Mouse (Mus musculus): ENCODE data around the gene Slc9a5. TPM values are rescaled to one million over a fixed set of nuclear protein-coding genes. Genes with fewer than 3 reads are reported as not detected.

The Slc9a5 gene
- polyA plus RNA-seq, 1 experiment: 1.9 TPM

DNA sequence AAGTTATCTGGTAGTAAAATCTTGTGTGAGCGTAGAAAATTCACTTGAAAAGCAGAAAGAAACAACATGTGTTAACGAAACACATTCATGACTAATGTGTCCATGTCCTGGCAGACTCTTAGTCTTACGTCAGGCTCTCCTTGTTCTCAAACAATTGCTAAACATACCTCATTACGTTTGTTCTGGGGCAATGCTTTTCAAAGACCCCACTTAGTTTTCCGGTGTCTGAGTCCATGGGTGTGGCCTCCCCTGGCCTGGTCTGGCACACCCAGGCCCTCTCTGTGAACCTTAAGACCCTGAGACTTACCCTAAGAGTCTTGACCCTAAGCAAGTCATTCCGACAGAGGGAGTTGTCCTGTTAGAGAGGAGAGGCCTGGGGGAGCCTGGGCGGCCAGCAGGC is 45.3 kb downstream of the Slc9a5 start:
- no peaks in the 10 kb centered on the region for H3K4me1 ChIP-seq (ENCODE audit: control insufficient read depth, insufficient read depth, low read length)
- no peaks in the 10 kb centered on the region for H3K36me3 ChIP-seq (ENCODE audit: control insufficient read depth, insufficient read depth, low read length)
- H3K27ac ChIP-seq (ENCODE audit: insufficient read depth, low read depth, low read length): no peak overlapping the region
- H3K27me3 ChIP-seq (replicated peaks; ENCODE audit: control insufficient read depth, insufficient read depth, low read length): no peaks in the 10 kb centered on the region
- 84% methylated on average over 7 of the region's 7 CpGs for WGBS
- no peak for TF ChIP-seq POLR2A (IDR thresholded peaks at IDR 0.05; ENCODE audit: low read depth, low read length)
- no peak for TF ChIP-seq CTCF (conservative IDR thresholded peaks at IDR 0.05; ENCODE audit: insufficient read depth, insufficient read length, low read depth, low read length)
- no peak overlapping the region for H3K4me3 ChIP-seq (ENCODE audit: insufficient read depth, low read depth, low read length)
- DNase-seq: no peak

DNA sequence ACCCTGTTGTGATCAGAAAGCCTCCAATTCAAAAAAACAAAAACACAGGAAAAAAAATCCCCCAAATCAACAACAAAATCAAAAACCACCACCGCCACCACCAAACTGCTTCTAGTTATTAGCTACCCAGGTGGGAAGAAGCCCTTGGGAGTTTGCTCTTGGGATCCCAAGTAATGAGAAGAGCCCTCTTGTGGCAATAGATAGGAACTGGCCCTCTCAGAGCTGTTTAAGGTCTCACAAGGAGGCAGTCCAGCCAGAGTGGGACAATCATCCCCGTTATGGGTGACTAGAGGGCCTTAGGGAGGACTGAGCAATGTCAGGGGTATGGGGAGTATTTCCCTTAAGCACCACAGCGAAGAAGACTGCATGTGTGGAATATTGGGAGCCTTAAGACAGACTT is 49.1 kb downstream of the Slc9a5 start:
- Histone ChIP-seq H3K27ac (ENCODE audit: insufficient read depth, low read depth, low read length) (no peak overlapping the region), H3K27me3 (replicated peaks; ENCODE audit: control insufficient read depth, insufficient read depth, low read length) (no peaks in the 10 kb centered on the region), H3K4me1 (ENCODE audit: control insufficient read depth, insufficient read depth, low read length) (no peaks in the 10 kb centered on the region), H3K36me3 (ENCODE audit: control insufficient read depth, insufficient read depth, low read length) (no peaks in the 10 kb centered on the region), H3K4me3 (ENCODE audit: insufficient read depth, low read depth, low read length) (no peak overlapping the region)
- DNase-seq: peak; percentile 79
- WGBS: 24% methylated on average over 3 of the region's 3 CpGs
- TF ChIP-seq POLR2A (IDR thresholded peaks at IDR 0.05; ENCODE audit: low read depth, low read length) (no peak), CTCF (conservative IDR thresholded peaks at IDR 0.05; ENCODE audit: insufficient read depth, insufficient read length, low read depth, low read length) (peak; percentile 60)

DNA sequence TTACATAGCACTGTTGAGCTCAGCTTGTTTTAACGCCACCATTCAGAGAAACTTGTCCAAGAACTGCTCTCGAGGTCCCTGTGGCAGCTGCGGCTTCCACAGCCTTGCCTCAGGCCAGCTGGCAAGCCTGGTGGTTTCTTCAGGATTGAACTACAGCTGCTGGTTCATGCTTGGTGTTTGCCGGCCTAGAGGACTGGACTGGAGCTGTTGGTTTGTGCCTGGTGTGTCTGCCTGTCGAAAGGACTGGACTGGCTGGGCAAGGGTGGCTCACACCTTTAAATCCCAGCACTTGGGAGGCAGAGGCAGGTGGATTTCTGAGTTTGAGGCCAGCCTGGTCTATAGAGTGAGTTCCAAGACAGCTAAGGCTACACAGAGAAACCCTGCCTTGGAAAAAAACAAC is 51.4 kb downstream of the Slc9a5 start:
- 94% methylated on average over 5 of the region's 5 CpGs for WGBS
- Histone ChIP-seq H3K4me1 (ENCODE audit: control insufficient read depth, insufficient read depth, low read length) (no peaks in the 10 kb centered on the region), H3K27ac (ENCODE audit: insufficient read depth, low read depth, low read length) (no peak overlapping the region), H3K27me3 (replicated peaks; ENCODE audit: control insufficient read depth, insufficient read depth, low read length) (no peaks in the 10 kb centered on the region), H3K4me3 (ENCODE audit: insufficient read depth, low read depth, low read length) (no peak overlapping the region), H3K36me3 (ENCODE audit: control insufficient read depth, insufficient read depth, low read length) (no peaks in the 10 kb centered on the region)
- no peak for TF ChIP-seq POLR2A (IDR thresholded peaks at IDR 0.05; ENCODE audit: low read depth, low read length)
- TF ChIP-seq CTCF (conservative IDR thresholded peaks at IDR 0.05; ENCODE audit: insufficient read depth, insufficient read length, low read depth, low read length): no peak
- no peak for DNase-seq

DNA sequence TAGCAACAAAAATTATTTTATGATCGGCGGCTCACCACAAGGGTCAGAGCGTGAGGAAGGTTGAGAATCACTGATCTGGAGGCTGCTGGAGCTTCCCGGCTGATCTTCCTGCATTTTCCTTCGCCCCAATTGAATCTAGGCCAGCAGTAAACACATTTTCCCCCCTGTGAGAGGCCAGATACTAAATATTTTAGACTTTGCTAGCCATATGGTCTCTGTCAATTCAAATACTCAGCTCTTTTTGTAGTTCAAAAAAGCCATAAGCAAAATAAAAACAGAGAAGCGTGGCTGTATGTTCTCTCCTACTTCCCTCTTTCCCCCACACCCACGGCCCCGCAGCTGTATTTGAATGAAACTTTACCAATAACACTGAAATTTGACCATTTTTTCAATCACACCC is 54.8 kb downstream of the Slc9a5 start:
- DNase-seq: no peak
- no peak overlapping the region for H3K4me3 ChIP-seq (ENCODE audit: insufficient read depth, low read depth, low read length)
- H3K27ac ChIP-seq (ENCODE audit: insufficient read depth, low read depth, low read length): no peak overlapping the region
- no peaks in the 10 kb centered on the region for H3K36me3 ChIP-seq (ENCODE audit: control insufficient read depth, insufficient read depth, low read length)
- no peak for TF ChIP-seq CTCF (conservative IDR thresholded peaks at IDR 0.05; ENCODE audit: insufficient read depth, insufficient read length, low read depth, low read length)
- no peak for TF ChIP-seq POLR2A (IDR thresholded peaks at IDR 0.05; ENCODE audit: low read depth, low read length)
- WGBS: 89% methylated on average over 8 of the region's 8 CpGs
- no peaks in the 10 kb centered on the region for H3K4me1 ChIP-seq (ENCODE audit: control insufficient read depth, insufficient read depth, low read length)
- H3K27me3 ChIP-seq (replicated peaks; ENCODE audit: control insufficient read depth, insufficient read depth, low read length): no peaks in the 10 kb centered on the region

DNA sequence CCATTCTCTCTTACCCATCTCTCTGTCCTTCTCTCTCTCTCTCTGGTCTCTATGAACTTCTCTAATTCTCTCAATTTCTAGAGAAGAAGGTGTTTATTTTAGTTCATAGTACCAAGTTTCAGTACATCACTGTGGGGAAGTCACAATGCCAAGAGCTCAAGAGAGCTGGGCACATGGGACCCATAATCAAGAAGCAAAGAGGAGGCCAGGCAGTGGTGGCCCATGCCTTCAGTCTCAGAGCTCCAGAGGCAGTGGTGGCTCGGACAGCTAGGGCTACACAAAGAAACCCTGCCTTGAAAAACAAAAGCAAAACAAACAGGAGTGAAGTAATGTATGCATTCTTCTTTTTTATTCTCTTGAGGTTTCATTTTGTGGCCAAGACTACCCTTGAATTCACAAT is 55.9 kb downstream of the Slc9a5 start:
- Histone ChIP-seq H3K36me3 (ENCODE audit: control insufficient read depth, insufficient read depth, low read length) (no peaks in the 10 kb centered on the region), H3K4me3 (ENCODE audit: insufficient read depth, low read depth, low read length) (no peak overlapping the region), H3K27me3 (replicated peaks; ENCODE audit: control insufficient read depth, insufficient read depth, low read length) (no peaks in the 10 kb centered on the region), H3K4me1 (ENCODE audit: control insufficient read depth, insufficient read depth, low read length) (no peaks in the 10 kb centered on the region), H3K27ac (ENCODE audit: insufficient read depth, low read depth, low read length) (no peak overlapping the region)
- WGBS: 74% methylated on average over 1 of the region's 1 CpGs
- no peak for DNase-seq
- no peak for TF ChIP-seq CTCF (conservative IDR thresholded peaks at IDR 0.05; ENCODE audit: insufficient read depth, insufficient read length, low read depth, low read length)
- TF ChIP-seq POLR2A (IDR thresholded peaks at IDR 0.05; ENCODE audit: low read depth, low read length): no peak

DNA sequence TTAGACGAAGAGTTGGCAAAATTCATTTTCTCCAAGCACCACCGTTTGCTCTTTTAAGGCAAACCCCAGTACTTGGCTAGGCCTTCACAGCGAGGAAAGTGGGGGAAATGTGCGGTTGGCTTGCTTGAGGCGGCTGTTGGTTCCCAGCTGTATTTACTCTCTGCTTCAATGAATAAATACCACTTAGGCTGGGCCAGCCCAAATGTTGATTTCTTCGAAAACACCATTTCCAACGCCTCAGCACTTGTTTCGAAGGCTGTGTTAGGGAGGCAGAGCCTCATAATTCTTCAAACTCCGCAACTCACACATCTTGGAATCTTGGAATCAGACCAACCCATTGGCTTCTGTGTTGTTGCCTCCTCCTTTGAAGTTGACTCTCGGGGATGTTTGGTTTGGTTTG is 57.8 kb downstream of the Slc9a5 start:
- no peaks in the 10 kb centered on the region for H3K4me1 ChIP-seq (ENCODE audit: control insufficient read depth, insufficient read depth, low read length)
- no peak overlapping the region for H3K4me3 ChIP-seq (ENCODE audit: insufficient read depth, low read depth, low read length)
- no peaks in the 10 kb centered on the region for H3K36me3 ChIP-seq (ENCODE audit: control insufficient read depth, insufficient read depth, low read length)
- H3K27me3 ChIP-seq (replicated peaks; ENCODE audit: control insufficient read depth, insufficient read depth, low read length): no peaks in the 10 kb centered on the region
- H3K27ac ChIP-seq (ENCODE audit: insufficient read depth, low read depth, low read length): no peak overlapping the region
- no peak for DNase-seq
- WGBS: 75% methylated on average over 10 of the region's 10 CpGs
- TF ChIP-seq CTCF (conservative IDR thresholded peaks at IDR 0.05; ENCODE audit: insufficient read depth, insufficient read length, low read depth, low read length): no peak
- TF ChIP-seq POLR2A (IDR thresholded peaks at IDR 0.05; ENCODE audit: low read depth, low read length): no peak

DNA sequence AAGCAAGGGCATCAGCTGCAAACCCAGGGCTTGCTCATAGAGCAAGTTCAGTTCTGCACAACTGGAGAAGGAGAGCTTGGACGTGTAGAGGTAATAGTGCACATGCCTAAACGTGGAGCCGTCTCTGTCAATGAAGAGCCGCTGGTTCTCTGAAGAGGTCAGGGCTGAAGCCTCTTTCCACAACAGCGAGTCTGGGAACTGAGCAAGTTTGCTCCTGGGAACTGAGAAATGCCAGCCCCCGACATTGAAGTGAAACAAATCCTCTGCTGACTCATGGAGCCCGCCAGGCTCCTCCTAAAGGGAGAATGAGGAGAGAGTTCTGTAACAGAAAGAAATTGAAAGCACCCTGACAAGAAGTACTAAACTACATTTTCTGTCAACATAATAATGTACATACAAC is 59.7 kb downstream of the Slc9a5 start:
- no peak for DNase-seq
- Histone ChIP-seq H3K4me3 (ENCODE audit: insufficient read depth, low read depth, low read length) (no peak overlapping the region), H3K4me1 (ENCODE audit: control insufficient read depth, insufficient read depth, low read length) (no peaks in the 10 kb centered on the region), H3K27ac (ENCODE audit: insufficient read depth, low read depth, low read length) (no peak overlapping the region), H3K27me3 (replicated peaks; ENCODE audit: control insufficient read depth, insufficient read depth, low read length) (peaks cover 2% of the 10 kb centered on the region; the same call in 1 of the 2 replicates), H3K36me3 (ENCODE audit: control insufficient read depth, insufficient read depth, low read length) (no peaks in the 10 kb centered on the region)
- TF ChIP-seq CTCF (conservative IDR thresholded peaks at IDR 0.05; ENCODE audit: insufficient read depth, insufficient read length, low read depth, low read length) (no peak), POLR2A (IDR thresholded peaks at IDR 0.05; ENCODE audit: low read depth, low read length) (no peak)
- 54% methylated on average over 7 of the region's 7 CpGs for WGBS

DNA sequence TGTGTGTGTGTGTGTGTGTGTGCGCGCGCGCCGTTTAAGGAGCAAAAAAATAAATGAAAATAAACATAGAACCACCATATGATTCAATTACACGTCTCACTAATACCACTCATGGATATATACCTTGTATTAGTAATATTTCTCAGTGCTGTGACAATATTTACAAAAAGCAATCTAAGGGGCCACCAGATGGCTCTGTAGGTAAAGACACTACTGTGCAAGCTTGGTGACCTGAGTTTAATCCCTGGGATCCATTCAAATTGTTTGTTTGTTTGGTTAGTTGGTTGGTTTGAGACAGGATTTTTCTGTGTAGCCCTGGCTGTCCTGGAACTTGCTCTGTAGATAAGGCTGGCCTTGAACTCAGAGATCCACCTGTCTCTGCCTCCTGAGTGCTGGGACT is 61.3 kb downstream of the Slc9a5 start:
- peaks cover 3% of the 10 kb centered on the region; the same call in 1 of the 2 replicates for H3K27me3 ChIP-seq (replicated peaks; ENCODE audit: control insufficient read depth, insufficient read depth, low read length)
- H3K36me3 ChIP-seq (ENCODE audit: control insufficient read depth, insufficient read depth, low read length): no peaks in the 10 kb centered on the region
- whole genome bisulfite sequencing: 92% methylated on average over 6 of the region's 6 CpGs
- peaks cover 3% of the 10 kb centered on the region; the same call in 1 of the 2 replicates for H3K4me1 ChIP-seq (ENCODE audit: control insufficient read depth, insufficient read depth, low read length)
- H3K27ac ChIP-seq (ENCODE audit: insufficient read depth, low read depth, low read length): no peak overlapping the region
- no peak for DNase-seq
- no peak for TF ChIP-seq POLR2A (IDR thresholded peaks at IDR 0.05; ENCODE audit: low read depth, low read length)
- no peak for TF ChIP-seq CTCF (conservative IDR thresholded peaks at IDR 0.05; ENCODE audit: insufficient read depth, insufficient read length, low read depth, low read length)
- H3K4me3 ChIP-seq (ENCODE audit: insufficient read depth, low read depth, low read length): no peak overlapping the region

Measured in kidney, adult 2 months (tissue).